9 mouse cellular contexts compared by ENCODE assay signal in genomic region chr6:124779984-124780416, GRCm38 (mm10). TPM values are rescaled to one million over a fixed set of nuclear protein-coding genes. Genes with fewer than 3 reads are reported as not detected.
A peak's percentile ranks its signal among the peaks of the same experiment; 100 is the strongest.
DNase-seq lines count a peak whose midpoint lies in the region; ATAC-seq and TF ChIP-seq lines count a peak whose summit lies in the region.
"Had no signal": no experiment of that assay in that cellular context is flagged by ENCODE, and none has a peak within 500 bp of the region (broad histone marks: within the 10 kb centered on the region; RNA-seq: fewer than 3 reads in every experiment).

No protein-coding gene starts in this region.

- 7% methylated on average over 10 of the region's 10 CpGs for WGBS in lung, embryonic 14.5 days
- WGBS in forebrain, embryonic 12.5 days = 4% methylated on average over 10 of the region's 10 CpGs
- WGBS in limb, embryonic 13.5 days = under 1% methylated on average over 10 of the region's 10 CpGs

- no peak for ATAC-seq in lung, embryonic 14.5 days (ENCODE audit: insufficient read depth)
- ATAC-seq in forebrain, embryonic 12.5 days (ENCODE audit: low FRiP score) = peak; percentile 16; the same call in 1 of the 2 replicates
- no peak for ATAC-seq in limb, embryonic 13.5 days (ENCODE audit: low FRiP score, low read depth)
- 0 out of 2 replicates have a peak, but pooled peaks have one; percentile 9 for ATAC-seq in neutrophil, adult 5-6 weeks (ENCODE audit: extremely low read depth, insufficient number of reproducible peaks, low FRiP score, poor library complexity, severe bottlenecking)
- ATAC-seq in erythroid progenitor cell, adult 5-6 weeks (replicated peaks; ENCODE audit: low FRiP score, poor library complexity, severe bottlenecking) = no peak

- H3K4me3 ChIP-seq in lung, embryonic 14.5 days (ENCODE audit: low read depth, low read length) = peak overlapping the region; percentile 32
- peak overlapping the region; percentile 39 for H3K4me3 ChIP-seq in forebrain, embryonic 12.5 days (replicated peaks)
- H3K4me3 ChIP-seq in limb, embryonic 13.5 days = peak overlapping the region; percentile 39

- H3K9ac ChIP-seq in lung, embryonic 14.5 days = peak overlapping the region; percentile 16; the same call in 1 of the 2 replicates
- H3K9ac ChIP-seq in forebrain, embryonic 12.5 days = peak overlapping the region; percentile 44
- peak overlapping the region; percentile 51; the same call in 1 of the 2 replicates for H3K9ac ChIP-seq in limb, embryonic 13.5 days

- H3K4me1 ChIP-seq in lung, embryonic 14.5 days (ENCODE audit: insufficient read depth) = peaks cover 8% of the 10 kb centered on the region; the same call in 1 of the 2 replicates
- H3K4me1 ChIP-seq in forebrain, embryonic 12.5 days = peaks cover 20% of the 10 kb centered on the region
- peaks cover 18% of the 10 kb centered on the region for H3K4me1 ChIP-seq in limb, embryonic 13.5 days

- no peaks in the 10 kb centered on the region for H3K36me3 ChIP-seq in lung, embryonic 14.5 days (ENCODE audit: insufficient read depth)
- no peaks in the 10 kb centered on the region for H3K36me3 ChIP-seq in forebrain, embryonic 12.5 days (replicated peaks)
- H3K36me3 ChIP-seq in limb, embryonic 13.5 days = no peaks in the 10 kb centered on the region

- TF ChIP-seq CTCF in lung, embryonic 14.5 days (IDR thresholded peaks at IDR 0.05; ENCODE audit: low read depth) = no peak

- H3K9me3 ChIP-seq in lung, embryonic 14.5 days (ENCODE audit: low read depth, low read length) = no peaks in the 10 kb centered on the region
- no peaks in the 10 kb centered on the region for H3K9me3 ChIP-seq in forebrain, embryonic 12.5 days
- H3K9me3 ChIP-seq in limb, embryonic 13.5 days = no peaks in the 10 kb centered on the region

- peak overlapping the region; percentile 58 for H3K4me2 ChIP-seq in lung, embryonic 14.5 days
- peak overlapping the region; percentile 67 for H3K4me2 ChIP-seq in forebrain, embryonic 12.5 days
- H3K4me2 ChIP-seq in limb, embryonic 13.5 days (replicated peaks) = peak overlapping the region; percentile 71

- no peak overlapping the region for H3K27ac ChIP-seq in lung, embryonic 14.5 days (ENCODE audit: low read depth)
- H3K27ac ChIP-seq in forebrain, embryonic 12.5 days = no peak overlapping the region
- H3K27ac ChIP-seq in limb, embryonic 13.5 days = no peak overlapping the region

- DNase-seq in lung, embryonic 14.5 days = no peak
- no peak for DNase-seq in lung, adult 18-20 months
- DNase-seq in gastrocnemius, postnatal 25 days = no peak
- no peak for DNase-seq in thymus, adult 18-20 months
- DNase-seq: layer of hippocampus, postnatal 36 days had no signal

- H3K27me3 ChIP-seq in lung, embryonic 14.5 days (ENCODE audit: insufficient read depth, low read length) = 0 out of 2 replicates have a peak, but pooled peaks cover 4% of the 10 kb centered on the region
- H3K27me3 ChIP-seq in forebrain, embryonic 12.5 days = peaks cover 11% of the 10 kb centered on the region
- H3K27me3 ChIP-seq in limb, embryonic 13.5 days = peaks cover 8% of the 10 kb centered on the region; the same call in 1 of the 2 replicates

RNA-seq across cellular contexts. Expression of gene Lrrc23, which starts 0.5 kb away (rescaled TPM):
- polyA plus RNA-seq in lung, embryonic 14.5 days (2014; fragmentation: Nextera tagmentation; extraction: Ambion mirVana) = 0.17 and 0.58 TPM in 2 replicates
- 3.3 and 4.0 TPM in 2 replicates for polyA plus RNA-seq in forebrain, embryonic 12.5 days (2016; fragmentation: Nextera tagmentation; extraction: Ambion mirVana)
- 0.59 and 0.86 TPM in 2 replicates for polyA plus RNA-seq in limb, embryonic 13.5 days (2015; fragmentation: Nextera tagmentation; extraction: Ambion mirVana)
- total RNA-seq in neutrophil, adult 5-6 weeks (2017) = 6.8 and 7.9 TPM in 2 replicates
- not detected in 2 replicates for total RNA-seq in erythroid progenitor cell, adult 5-6 weeks (2015; ENCODE audit: low replicate concordance)
- not detected in 2 replicates for total RNA-seq in erythroid progenitor cell, adult 5-6 weeks (2017; ENCODE audit: low replicate concordance)
- under 1 TPM in 1 of 2 experiments, not detected in 1; 0.18 TPM for total RNA-seq in gastrocnemius, postnatal 25 days (2021)

RNA-seq across cellular contexts. Expression of gene Eno2, which starts 10.5 kb away (rescaled TPM):
- 2.2 and 4.1 TPM in 2 replicates for polyA plus RNA-seq in lung, embryonic 14.5 days (2014; fragmentation: Nextera tagmentation; extraction: Ambion mirVana)
- polyA plus RNA-seq in forebrain, embryonic 12.5 days (2016; fragmentation: Nextera tagmentation; extraction: Ambion mirVana) = 10.5 and 10.6 TPM in 2 replicates
- polyA plus RNA-seq in limb, embryonic 13.5 days (2015; fragmentation: Nextera tagmentation; extraction: Ambion mirVana) = 7.2 and 7.7 TPM in 2 replicates
- not detected in 2 replicates for total RNA-seq in neutrophil, adult 5-6 weeks (2017)
- total RNA-seq in erythroid progenitor cell, adult 5-6 weeks (2015; ENCODE audit: low replicate concordance) = not detected in 2 replicates
- not detected in 2 replicates for total RNA-seq in erythroid progenitor cell, adult 5-6 weeks (2017; ENCODE audit: low replicate concordance)
- total RNA-seq in gastrocnemius, postnatal 25 days (2021) = 1 to 10 TPM; 2.1 to 3.0 TPM

RNA-seq across cellular contexts. Expression of gene Atn1, which starts 23.7 kb away (rescaled TPM):
- polyA plus RNA-seq in lung, embryonic 14.5 days (2014; fragmentation: Nextera tagmentation; extraction: Ambion mirVana) = 13.1 and 15.1 TPM in 2 replicates
- 17.6 and 19.2 TPM in 2 replicates for polyA plus RNA-seq in forebrain, embryonic 12.5 days (2016; fragmentation: Nextera tagmentation; extraction: Ambion mirVana)
- 19.6 and 20.0 TPM in 2 replicates for polyA plus RNA-seq in limb, embryonic 13.5 days (2015; fragmentation: Nextera tagmentation; extraction: Ambion mirVana)
- 6.5 and 11.6 TPM in 2 replicates for total RNA-seq in neutrophil, adult 5-6 weeks (2017)
- 9.4 and 13.8 TPM in 2 replicates for total RNA-seq in erythroid progenitor cell, adult 5-6 weeks (2015; ENCODE audit: low replicate concordance)
- total RNA-seq in erythroid progenitor cell, adult 5-6 weeks (2017; ENCODE audit: low replicate concordance) = 0.15 and 0.51 TPM in 2 replicates
- total RNA-seq in gastrocnemius, postnatal 25 days (2021) = 10 to 100 TPM; 31.8 to 32.4 TPM

RNA-seq across cellular contexts. Expression of gene Gm45234, which starts 24.2 kb away (rescaled TPM):
- polyA plus RNA-seq in lung, embryonic 14.5 days (2014; fragmentation: Nextera tagmentation; extraction: Ambion mirVana) = not detected in 2 replicates
- polyA plus RNA-seq in forebrain, embryonic 12.5 days (2016; fragmentation: Nextera tagmentation; extraction: Ambion mirVana) = not detected in 2 replicates
- 0.11 TPM in 1 of 2 replicates, not detected in the other for polyA plus RNA-seq in limb, embryonic 13.5 days (2015; fragmentation: Nextera tagmentation; extraction: Ambion mirVana)
- total RNA-seq in neutrophil, adult 5-6 weeks (2017) = 0.74 TPM in 1 of 2 replicates, not detected in the other
- total RNA-seq in erythroid progenitor cell, adult 5-6 weeks (2015; ENCODE audit: low replicate concordance) = not detected in 2 replicates
- total RNA-seq in erythroid progenitor cell, adult 5-6 weeks (2017; ENCODE audit: low replicate concordance) = not detected in 2 replicates
- 1 to 10 TPM in 1 of 2 experiments, not detected in 1; 2.2 TPM for total RNA-seq in gastrocnemius, postnatal 25 days (2021)
- total RNA-seq: layer of hippocampus, postnatal 36 days had no signal

RNA-seq across cellular contexts. Expression of gene Spsb2, which starts 28.5 kb away (rescaled TPM):
- polyA plus RNA-seq in lung, embryonic 14.5 days (2014; fragmentation: Nextera tagmentation; extraction: Ambion mirVana) = 6.8 and 6.9 TPM in 2 replicates
- polyA plus RNA-seq in forebrain, embryonic 12.5 days (2016; fragmentation: Nextera tagmentation; extraction: Ambion mirVana) = 4.5 and 7.7 TPM in 2 replicates
- 10.4 and 12.3 TPM in 2 replicates for polyA plus RNA-seq in limb, embryonic 13.5 days (2015; fragmentation: Nextera tagmentation; extraction: Ambion mirVana)
- total RNA-seq in neutrophil, adult 5-6 weeks (2017) = 10.5 and 10.9 TPM in 2 replicates
- total RNA-seq in erythroid progenitor cell, adult 5-6 weeks (2015; ENCODE audit: low replicate concordance) = 3.4 and 9.7 TPM in 2 replicates
- 7.6 and 8.2 TPM in 2 replicates for total RNA-seq in erythroid progenitor cell, adult 5-6 weeks (2017; ENCODE audit: low replicate concordance)
- 1 to 10 TPM; 2.7 to 3.2 TPM for total RNA-seq in gastrocnemius, postnatal 25 days (2021)

Comparison
In these comparisons a context has a peak if more than half of its experiments do, and no peak if none do; other contexts are left out.
1. ATAC-seq: peak in forebrain, embryonic 12.5 days (single experiment) and neutrophil, adult 5-6 weeks (single experiment); none in lung, embryonic 14.5 days (single experiment), limb, embryonic 13.5 days (single experiment) and erythroid progenitor cell, adult 5-6 weeks (single experiment).
2. Peak in every context shown above with its lines, with median percentiles within 50 percentile points of each other: H3K4me2 ChIP-seq, H3K4me3 ChIP-seq and H3K9ac ChIP-seq.